Mouse (Mus musculus): ENCODE data around the gene Pah. TPM values are rescaled to one million over a fixed set of nuclear protein-coding genes. Genes with fewer than 3 reads are reported as not detected.

The Pah gene
- polyA plus RNA-seq (2014; fragmentation: Nextera tagmentation; extraction: Ambion mirVana), result not detected in 2 replicates

GRCm38 (mm10) chr10:87521646-87522045 is at the start of gene Pah:
TSS of gene Pah (plus strand) at chr10:87521795.
- ATAC-seq (ENCODE audit: insufficient number of reproducible peaks, insufficient read depth, low FRiP score, low read depth), result no peak
- no peak within 1 kb of the TSS for H3K4me2 ChIP-seq (ENCODE audit: low read length)
- H3K9ac ChIP-seq (ENCODE audit: low read length), result no peak within 1 kb of the TSS
- H3K4me1 ChIP-seq (ENCODE audit: control insufficient read depth in 2 of 2, insufficient read depth in 2 of 2, low read length in 2 of 2), result no peaks in the 10 kb centered on the region
- no peaks in the 10 kb centered on the region for H3K9me3 ChIP-seq (ENCODE audit: control insufficient read depth, low read length)
- no peaks in the 10 kb centered on the region for H3K36me3 ChIP-seq (ENCODE audit: control insufficient read depth, insufficient read depth, low read length)
- H3K4me3 ChIP-seq (ENCODE audit: control insufficient read depth in 1 of 2, insufficient read depth in 1 of 2, low read depth in 1 of 2, low read length in 2 of 2), result no peak within 1 kb of the TSS
- peaks cover 7% of the 10 kb centered on the region; the same call in 1 of the 2 replicates for H3K27me3 ChIP-seq (ENCODE audit: control insufficient read depth, insufficient read depth, low read length)
- 72% methylated on average over 5 of the region's 5 CpGs for WGBS
- H3K27ac ChIP-seq (replicated peaks in 1 of 2; ENCODE audit: control insufficient read depth in 1 of 2, insufficient read depth in 1 of 2, low read depth in 2 of 2, low read length in 2 of 2), result no peak within 1 kb of the TSS

- H3K4me3 ChIP-seq (ENCODE audit: control insufficient read depth in 1 of 2, insufficient read depth in 1 of 2, low read depth in 1 of 2, low read length in 2 of 2), result no peak overlapping the region
- H3K27ac ChIP-seq (replicated peaks in 1 of 2; ENCODE audit: control insufficient read depth in 1 of 2, insufficient read depth in 1 of 2, low read depth in 2 of 2, low read length in 2 of 2), result no peak overlapping the region
- no peaks in the 10 kb centered on the region for H3K36me3 ChIP-seq (ENCODE audit: control insufficient read depth, insufficient read depth, low read length)
- H3K9ac ChIP-seq (ENCODE audit: low read length), result no peak overlapping the region
- no peaks in the 10 kb centered on the region for H3K9me3 ChIP-seq (ENCODE audit: control insufficient read depth, low read length)
- H3K4me1 ChIP-seq (ENCODE audit: control insufficient read depth in 2 of 2, insufficient read depth in 2 of 2, low read length in 2 of 2), result no peaks in the 10 kb centered on the region
- H3K27me3 ChIP-seq (ENCODE audit: control insufficient read depth, insufficient read depth, low read length), result no peaks in the 10 kb centered on the region
- WGBS, result 64% methylated on average over 10 of the region's 10 CpGs
- ATAC-seq (ENCODE audit: insufficient number of reproducible peaks, insufficient read depth, low FRiP score, low read depth), result no peak
- no peak overlapping the region for H3K4me2 ChIP-seq (ENCODE audit: low read length)
Observed at GRCm38 (mm10) chr10:87473475-87474131, 48.0 kb upstream of the Pah start.

- 71% methylated on average over 2 of the region's 2 CpGs for WGBS
- Histone ChIP-seq H3K27me3 (ENCODE audit: control insufficient read depth, insufficient read depth, low read length) (no peaks in the 10 kb centered on the region), H3K9me3 (ENCODE audit: control insufficient read depth, low read length) (no peaks in the 10 kb centered on the region), H3K36me3 (ENCODE audit: control insufficient read depth, insufficient read depth, low read length) (no peaks in the 10 kb centered on the region), H3K27ac (replicated peaks in 1 of 2; ENCODE audit: control insufficient read depth in 1 of 2, insufficient read depth in 1 of 2, low read depth in 2 of 2, low read length in 2 of 2) (no peak overlapping the region), H3K9ac (ENCODE audit: low read length) (no peak overlapping the region), H3K4me1 (ENCODE audit: control insufficient read depth in 2 of 2, insufficient read depth in 2 of 2, low read length in 2 of 2) (no peaks in the 10 kb centered on the region), H3K4me2 (ENCODE audit: low read length) (no peak overlapping the region), H3K4me3 (ENCODE audit: control insufficient read depth in 1 of 2, insufficient read depth in 1 of 2, low read depth in 1 of 2, low read length in 2 of 2) (no peak overlapping the region)
- ATAC-seq (ENCODE audit: insufficient number of reproducible peaks, insufficient read depth, low FRiP score, low read depth), result no peak
Observed at GRCm38 (mm10) chr10:87474971-87475370, 46.6 kb upstream of the Pah start.

GRCm38 (mm10) chr10:87477895-87478294 is 43.7 kb upstream of the Pah start:
- Histone ChIP-seq H3K27me3 (ENCODE audit: control insufficient read depth, insufficient read depth, low read length) (peaks cover 4% of the 10 kb centered on the region), H3K9me3 (ENCODE audit: control insufficient read depth, low read length) (no peaks in the 10 kb centered on the region), H3K27ac (replicated peaks in 1 of 2; ENCODE audit: control insufficient read depth in 1 of 2, insufficient read depth in 1 of 2, low read depth in 2 of 2, low read length in 2 of 2) (no peak overlapping the region), H3K36me3 (ENCODE audit: control insufficient read depth, insufficient read depth, low read length) (no peaks in the 10 kb centered on the region), H3K4me2 (ENCODE audit: low read length) (no peak overlapping the region), H3K4me3 (ENCODE audit: control insufficient read depth in 1 of 2, insufficient read depth in 1 of 2, low read depth in 1 of 2, low read length in 2 of 2) (no peak overlapping the region), H3K4me1 (ENCODE audit: control insufficient read depth in 2 of 2, insufficient read depth in 2 of 2, low read length in 2 of 2) (no peaks in the 10 kb centered on the region), H3K9ac (ENCODE audit: low read length) (no peak overlapping the region)
- no peak for ATAC-seq (ENCODE audit: insufficient number of reproducible peaks, insufficient read depth, low FRiP score, low read depth)
- WGBS, result 55% methylated on average over 5 of the region's 5 CpGs

GRCm38 (mm10) chr10:87484831-87485720 is 36.5 kb upstream of the Pah start:
- peaks cover 5 to 9% of the 10 kb centered on the region in 2 experiments; a peak in 2 of 4 replicates for H3K4me1 ChIP-seq (ENCODE audit: control insufficient read depth in 2 of 2, insufficient read depth in 2 of 2, low read length in 2 of 2)
- WGBS, result 5% methylated on average over 17 of the region's 17 CpGs

GRCm38 (mm10) chr10:87485721-87486620 is 35.6 kb upstream of the Pah start:
- peaks cover 72% of the 10 kb centered on the region for H3K27me3 ChIP-seq (ENCODE audit: control insufficient read depth, insufficient read depth, low read length)
- ATAC-seq (ENCODE audit: insufficient number of reproducible peaks, insufficient read depth, low FRiP score, low read depth), result no peak
- H3K27ac ChIP-seq (replicated peaks in 1 of 2; ENCODE audit: control insufficient read depth in 1 of 2, insufficient read depth in 1 of 2, low read depth in 2 of 2, low read length in 2 of 2), result no peak overlapping the region
- no peak overlapping the region for H3K9ac ChIP-seq (ENCODE audit: low read length)
- H3K4me2 ChIP-seq (ENCODE audit: low read length), result peak overlapping the region; percentile 46
- H3K36me3 ChIP-seq (ENCODE audit: control insufficient read depth, insufficient read depth, low read length), result no peaks in the 10 kb centered on the region
- H3K9me3 ChIP-seq (ENCODE audit: control insufficient read depth, low read length), result no peaks in the 10 kb centered on the region
- H3K4me3 ChIP-seq (ENCODE audit: control insufficient read depth in 1 of 2, insufficient read depth in 1 of 2, low read depth in 1 of 2, low read length in 2 of 2), result peak overlapping the region; percentile 10 to 13; a peak in 2 of 4 replicates
- peaks cover 5 to 9% of the 10 kb centered on the region in 2 experiments; a peak in 2 of 4 replicates for H3K4me1 ChIP-seq (ENCODE audit: control insufficient read depth in 2 of 2, insufficient read depth in 2 of 2, low read length in 2 of 2)
- WGBS, result 2% methylated on average over 33 of the region's 33 CpGs

More at GRCm38 (mm10) chr10:87484831-87485720, 36.5 kb upstream of the Pah start:
- Histone ChIP-seq H3K4me2 (ENCODE audit: low read length) (no peak overlapping the region), H3K9ac (ENCODE audit: low read length) (no peak overlapping the region), H3K9me3 (ENCODE audit: control insufficient read depth, low read length) (no peaks in the 10 kb centered on the region), H3K4me3 (ENCODE audit: control insufficient read depth in 1 of 2, insufficient read depth in 1 of 2, low read depth in 1 of 2, low read length in 2 of 2) (no peak overlapping the region), H3K36me3 (ENCODE audit: control insufficient read depth, insufficient read depth, low read length) (no peaks in the 10 kb centered on the region), H3K27ac (replicated peaks in 1 of 2; ENCODE audit: control insufficient read depth in 1 of 2, insufficient read depth in 1 of 2, low read depth in 2 of 2, low read length in 2 of 2) (no peak overlapping the region), H3K27me3 (ENCODE audit: control insufficient read depth, insufficient read depth, low read length) (peaks cover 63% of the 10 kb centered on the region)
- no peak for ATAC-seq (ENCODE audit: insufficient number of reproducible peaks, insufficient read depth, low FRiP score, low read depth)
